Mouse (Mus musculus) olfactory bulb, adult 2 months (tissue): ENCODE results near the gene Klrb1a.

Source experiments
- CTCF ChIP-seq: fragments of 200-500 bp; IDR thresholded peaks from 2 replicates; pipeline ENCODE4 v1.5.1; 2012; ENCODE audit warnings: low read depth, mild to moderate bottlenecking, low read length, moderate library complexity; ENCODE audit not compliant: insufficient read depth
- POLR2A ChIP-seq: fragments of 200-500 bp; IDR thresholded peaks from 2 replicates; pipeline ENCODE4 v1.6.1; 2012; ENCODE audit warnings: mild to moderate bottlenecking, low read depth, low read length, moderate library complexity; ENCODE audit not compliant: insufficient read depth

GRCm38 (mm10) chr6:128649681-128650080 is 26.3 kb upstream of the Klrb1a start:
- TF ChIP-seq CTCF: no peak
- no peak for TF ChIP-seq POLR2A
